Mouse (Mus musculus) MEL (cell line): Measurements from ENCODE around the gene Heg1. TPM values are rescaled to one million over a fixed set of nuclear protein-coding genes. Genes with fewer than 3 reads are reported as not detected.

Experiments used
- DNase-seq: peaks from one replicate; pipeline ENCODE4 v3.0.0; 2011; ENCODE audit warnings: low read depth, low spot score
- H3K27ac ChIP-seq: 2 replicates; pipeline ENCODE4 v1.5.1; 2012; ENCODE audit warnings: low read depth, mild to moderate bottlenecking, control low read depth, low read length, moderate library complexity; ENCODE audit not compliant: control insufficient read depth
- H3K27me3 ChIP-seq, 2 experiments: fragments of 150-350 bp in 1 of 2; sonication (generic) in 1 of 2; 2 replicates each; pipeline ENCODE4 v1.6.1; 2012; ENCODE audit warnings: low read length in 2 of 2, mild to moderate bottlenecking in 2 of 2, improper control_type of control experiment in 1 of 2, moderate library complexity in 1 of 2; ENCODE audit not compliant: insufficient read depth in 2 of 2, control insufficient read depth in 1 of 2
- H3K36me3 ChIP-seq, 2 experiments: 2 replicates each; pipeline ENCODE4 v1.6.1; 2012 to 2014; ENCODE audit warnings: low read length in 2 of 2, improper control_type of control experiment in 1 of 2, inconsistent platforms in 1 of 2, mild to moderate bottlenecking in 1 of 2; ENCODE audit not compliant: insufficient read depth in 2 of 2, control insufficient read depth in 1 of 2
- H3K4me1 ChIP-seq, 2 experiments: fragments of 150-350 bp in 1 of 2; sonication (generic) in 1 of 2; 2 replicates each; pipeline ENCODE4 v1.6.1; 2012; ENCODE audit warnings: low read length in 2 of 2, improper control_type of control experiment in 1 of 2, mild to moderate bottlenecking in 1 of 2; ENCODE audit not compliant: insufficient read depth in 2 of 2, control insufficient read depth in 1 of 2
- H3K4me3 ChIP-seq, 2 experiments: fragments of 150-350 bp in 1 of 2; sonication (generic) in 1 of 2; 2 replicates each; pipeline ENCODE4 v1.5.1; 2012; ENCODE audit warnings: low read depth in 2 of 2, low read length in 2 of 2, mild to moderate bottlenecking in 2 of 2, moderate library complexity in 2 of 2, control low read depth in 1 of 2, improper control_type of control experiment in 1 of 2; ENCODE audit not compliant: control insufficient read depth in 1 of 2, insufficient read depth in 1 of 2
- H3K79me2 ChIP-seq: 2 replicates; pipeline ENCODE4 v1.6.1; 2012; ENCODE audit warnings: mild to moderate bottlenecking, low read length, moderate library complexity; ENCODE audit not compliant: control insufficient read depth, poor library complexity, insufficient read depth
- H3K9ac ChIP-seq: 2 replicates; pipeline ENCODE4 v1.6.1; 2012; ENCODE audit warnings: low read depth, mild to moderate bottlenecking, control low read depth, low read length, moderate library complexity; ENCODE audit not compliant: control insufficient read depth, poor library complexity, severe bottlenecking
- H3K9me3 ChIP-seq: fragments of 150-350 bp; sonication (generic); replicated peaks from 2 replicates; pipeline ENCODE4 v1.6.1; 2012; ENCODE audit warnings: mild to moderate bottlenecking, low read length, improper control_type of control experiment, moderate library complexity; ENCODE audit not compliant: insufficient read depth
- CTCF ChIP-seq, 3 experiments: IDR thresholded peaks in 2 of 3; conservative IDR thresholded peaks in 1 of 3; 2 replicates each; pipeline ENCODE4 v1.5.1; 2011 to 2012; ENCODE audit warnings: low read length in 3 of 3, low read depth in 2 of 3, mild to moderate bottlenecking in 2 of 3, improper control_type of control experiment in 1 of 3, inconsistent platforms in 1 of 3, mixed read lengths in 1 of 3, moderate library complexity in 1 of 3; ENCODE audit not compliant: control insufficient read depth in 1 of 3, insufficient read depth in 1 of 3, poor library complexity in 1 of 3, severe bottlenecking in 1 of 3
- E2F4 ChIP-seq: IDR thresholded peaks from 2 replicates; pipeline ENCODE4 v1.6.1; 2011; ENCODE audit warnings: low read depth, low read length, improper control_type of control experiment, borderline replicate concordance
- ETS1 ChIP-seq: IDR thresholded peaks from 2 replicates; pipeline ENCODE4 v1.6.1; 2012; ENCODE audit warnings: low read depth, mild to moderate bottlenecking, inconsistent platforms, low read length, improper control_type of control experiment, moderate library complexity
- HCFC1 ChIP-seq: IDR thresholded peaks from 2 replicates; pipeline ENCODE4 v1.6.1; 2012; ENCODE audit warnings: low read depth, mild to moderate bottlenecking, inconsistent platforms, low read length, improper control_type of control experiment, moderate library complexity
- JUND ChIP-seq: IDR thresholded peaks from 2 replicates; pipeline ENCODE4 v1.6.1; 2011; ENCODE audit warnings: low read depth, mild to moderate bottlenecking, improper control_type of control experiment, low read length
- KAT2A ChIP-seq: conservative IDR thresholded peaks from 2 replicates; pipeline ENCODE4 v1.6.1; 2012; ENCODE audit warnings: low read depth, low read length, improper control_type of control experiment, inconsistent platforms
- MAX ChIP-seq: IDR thresholded peaks from 2 replicates; pipeline ENCODE4 v1.6.1; 2011; ENCODE audit warnings: low read length, improper control_type of control experiment
- MAZ ChIP-seq: IDR thresholded peaks from 2 replicates; pipeline ENCODE4 v1.6.1; 2012; ENCODE audit warnings: low read depth, mild to moderate bottlenecking, inconsistent platforms, low read length, improper control_type of control experiment
- MEF2A ChIP-seq: IDR thresholded peaks from 2 replicates; pipeline ENCODE4 v1.6.1; 2014; ENCODE audit warnings: low read depth, mild to moderate bottlenecking, inconsistent platforms, low read length, improper control_type of control experiment; ENCODE audit not compliant: poor library complexity, insufficient replicate concordance, severe bottlenecking; ENCODE audit errors: extremely low read depth
- MYB ChIP-seq: IDR thresholded peaks from 2 replicates; pipeline ENCODE4 v1.6.1; 2011; ENCODE audit warnings: mild to moderate bottlenecking, low read depth, low read length, improper control_type of control experiment
- MYC ChIP-seq: IDR thresholded peaks from 2 replicates; pipeline ENCODE4 v1.6.1; 2011; ENCODE audit warnings: low read depth, mild to moderate bottlenecking, low read length, improper control_type of control experiment, moderate library complexity
- NELFE ChIP-seq: IDR thresholded peaks from 2 replicates; pipeline ENCODE4 v1.6.1; 2011; ENCODE audit warnings: low read depth, low read length, improper control_type of control experiment
- POLR2A ChIP-seq, 2 experiments: IDR thresholded peaks; 2 replicates each; pipeline ENCODE4 v1.6.1; 2011 to 2012; ENCODE audit warnings: low read length in 2 of 2, mild to moderate bottlenecking in 2 of 2, control low read depth in 1 of 2, improper control_type of control experiment in 1 of 2, low read depth in 1 of 2, moderate library complexity in 1 of 2; ENCODE audit not compliant: control insufficient read depth in 1 of 2, insufficient read depth in 1 of 2, poor library complexity in 1 of 2
- POLR2AphosphoS5 ChIP-seq: IDR thresholded peaks from 2 replicates; pipeline ENCODE4 v1.6.1; 2012; ENCODE audit warnings: low read depth, borderline replicate concordance, mild to moderate bottlenecking, inconsistent platforms, low read length, moderate library complexity, mixed read lengths
- RAD21 ChIP-seq: IDR thresholded peaks from 2 replicates; pipeline ENCODE4 v1.6.1; 2011; ENCODE audit warnings: mild to moderate bottlenecking, low read depth, low read length, improper control_type of control experiment
- RCOR1 ChIP-seq: IDR thresholded peaks from 2 replicates; pipeline ENCODE4 v1.6.1; 2012; ENCODE audit warnings: low read depth, mild to moderate bottlenecking, inconsistent platforms, low read length, improper control_type of control experiment
- SIN3A ChIP-seq: IDR thresholded peaks from 2 replicates; pipeline ENCODE4 v1.6.1; 2012; ENCODE audit warnings: low read length, improper control_type of control experiment, inconsistent platforms
- SMC3 ChIP-seq: IDR thresholded peaks from 2 replicates; pipeline ENCODE4 v1.6.1; 2011; ENCODE audit warnings: low read depth, low read length, improper control_type of control experiment
- TAL1 ChIP-seq: IDR thresholded peaks from 2 replicates; pipeline ENCODE4 v1.6.1; 2012; ENCODE audit warnings: mild to moderate bottlenecking, inconsistent platforms, low read length, moderate library complexity, mixed read lengths
- UBTF ChIP-seq: IDR thresholded peaks from 2 replicates; pipeline ENCODE4 v1.6.1; 2012; ENCODE audit warnings: low read depth, mild to moderate bottlenecking, inconsistent platforms, low read length, improper control_type of control experiment, moderate library complexity, borderline replicate concordance; ENCODE audit not compliant: insufficient read depth
- USF2 ChIP-seq, 2 experiments: IDR thresholded peaks; 2 replicates each; pipeline ENCODE4 v1.6.1; 2011 to 2012; ENCODE audit warnings: improper control_type of control experiment in 2 of 2, low read length in 2 of 2, borderline replicate concordance in 1 of 2, inconsistent platforms in 1 of 2, low read depth in 1 of 2, mild to moderate bottlenecking in 1 of 2; ENCODE audit not compliant: insufficient read depth in 1 of 2
- ZC3H11A ChIP-seq: IDR thresholded peaks from 2 replicates; pipeline ENCODE4 v1.6.1; 2012; ENCODE audit warnings: low read depth, mild to moderate bottlenecking, inconsistent platforms, low read length, improper control_type of control experiment
- ZKSCAN1 ChIP-seq: IDR thresholded peaks from 2 replicates; pipeline ENCODE4 v1.6.1; 2012; ENCODE audit warnings: low read depth, mild to moderate bottlenecking, inconsistent platforms, low read length, improper control_type of control experiment, moderate library complexity
- ZMIZ1 ChIP-seq: IDR thresholded peaks from 2 replicates; pipeline ENCODE4 v1.6.1; 2012; ENCODE audit warnings: low read depth, mild to moderate bottlenecking, inconsistent platforms, low read length, improper control_type of control experiment, moderate library complexity
- ZNF384 ChIP-seq: IDR thresholded peaks from 2 replicates; pipeline ENCODE4 v1.6.1; 2012; ENCODE audit warnings: low read depth, mild to moderate bottlenecking, inconsistent platforms, low read length, improper control_type of control experiment
- polyA plus RNA-seq, 2 experiments: library from polyadenylated mRNA; stranded (reverse) in 1 of 2; unstranded in 1 of 2; fragments of >175 nt in 1 of 2; fragments of >200 nt in 1 of 2; gene quantifications; 2 replicates each; pipeline versions ENCODE4 v1.2.1 to v1.2.4; 2012; ENCODE audit warnings: low replicate concordance in 2 of 2, low read depth in 1 of 2; ENCODE audit not compliant: insufficient read length in 2 of 2, insufficient read depth in 1 of 2, missing spikeins in 1 of 2
- total RNA-seq: library from RNA; depleted of rRNA; stranded (reverse); fragments of 300-350 nt; gene quantifications from 2 replicates; pipeline ENCODE4 v1.2.3, GENCODE M21; 2012

Heg1 gene
- total and polyA plus RNA-seq, 3 experiments = 4.1 to 72.0 (median 6.9) TPM

- no peak for TF ChIP-seq JUND
- TF ChIP-seq CTCF (IDR thresholded peaks at IDR 0.05 in 2 of 3, conservative IDR thresholded peaks at IDR 0.05 in 1 of 3; ENCODE audit: control insufficient read depth in 1 of 3, insufficient read depth in 1 of 3, low read depth in 2 of 3, low read length in 3 of 3, poor library complexity in 1 of 3, severe bottlenecking in 1 of 3) = no peak
- TF ChIP-seq SIN3A = peak; percentile 26; the same call in 1 of the 2 replicates
- TF ChIP-seq POLR2A (IDR thresholded peaks at IDR 0.05; ENCODE audit: control insufficient read depth in 1 of 2, insufficient read depth in 1 of 2, low read depth in 1 of 2, low read length in 2 of 2, poor library complexity in 1 of 2) = peak in 1 of 2 experiments; percentile 59; a peak in 2 of 4 replicates
- peak; percentile 76 for TF ChIP-seq MAX
- no peak for TF ChIP-seq ZC3H11A
- TF ChIP-seq MYB = no peak
- 0 out of 2 replicates have a peak, but pooled peaks have one; percentile 51 for TF ChIP-seq RCOR1
- TF ChIP-seq POLR2AphosphoS5 = no peak
- TF ChIP-seq SMC3 = no peak
- no peak for TF ChIP-seq TAL1
- 0 out of 2 replicates have a peak, but pooled peaks have one; percentile 21 for TF ChIP-seq ZMIZ1
- no peak for TF ChIP-seq USF2 (IDR thresholded peaks at IDR 0.05; ENCODE audit: borderline replicate concordance in 1 of 2, insufficient read depth in 1 of 2, low read depth in 1 of 2, low read length in 2 of 2)
These were observed 85.7 kb downstream of the Heg1 start (continued) for GRCm38 (mm10) chr16:33769848-33770247.

- TF ChIP-seq ZKSCAN1 (no peak), MEF2A (no peak), KAT2A (no peak), MYC (no peak), E2F4 (no peak), ZNF384 (no peak), HCFC1 (no peak), MAX (no peak), NELFE (no peak), ETS1 (no peak), UBTF (no peak), SMC3 (no peak), RAD21 (no peak), JUND (no peak), MAZ (no peak)
- peaks cover 0 to 41% of the 10 kb centered on the region in 2 experiments; a peak in 2 of 4 replicates for H3K36me3 ChIP-seq
- H3K9me3 ChIP-seq = no peaks in the 10 kb centered on the region
- DNase-seq = no peak
- H3K9ac ChIP-seq = no peak overlapping the region
- no peaks in the 10 kb centered on the region for H3K79me2 ChIP-seq
- H3K4me3 ChIP-seq = no peak overlapping the region
- no peaks in the 10 kb centered on the region for H3K27me3 ChIP-seq
- peaks cover 18 to 51% of the 10 kb centered on the region in 2 experiments for H3K4me1 ChIP-seq
- no peak overlapping the region; the same call in 1 of the 2 replicates for H3K27ac ChIP-seq
These were observed 86.7 kb downstream of the Heg1 start for GRCm38 (mm10) chr16:33770778-33771454.
